Mouse (Mus musculus) ovary, postnatal 10 days (tissue): ENCODE data around the gene Cutc.

Experiments used
- DNase-seq: peaks from one replicate; pipeline ENCODE4 v3.0.0; 2022; ENCODE audit warnings: low spot score

The Cutc gene

GRCm38 (mm10) chr19:43752489-43753225 is at the start of gene Cutc, which contains the start of gene Cox15:
Gene Cutc (plus strand): TSS chr19:43752996.
Gene Cox15 (minus strand): TSS chr19:43753000.
- peak; percentile 96 for DNase-seq

GRCm38 (mm10) chr19:43704211-43704610 is 48.6 kb upstream of the Cutc start:
- DNase-seq: no peak

- DNase-seq: no peak
These were observed 47.9 kb upstream of the Cutc start for GRCm38 (mm10) chr19:43704787-43705497.

GRCm38 (mm10) chr19:43708206-43708605 is 44.6 kb upstream of the Cutc start:
- DNase-seq: no peak

- no peak for DNase-seq
These were observed 43.5 kb upstream of the Cutc start for GRCm38 (mm10) chr19:43709317-43709716.

GRCm38 (mm10) chr19:43711159-43711916 is 41.5 kb upstream of the Cutc start:
- DNase-seq: no peak

GRCm38 (mm10) chr19:43711971-43712370 is 40.8 kb upstream of the Cutc start:
- no peak for DNase-seq

GRCm38 (mm10) chr19:43720061-43720460 is 32.7 kb upstream of the Cutc start:
- DNase-seq: no peak

- DNase-seq: no peak
These were observed 29.9 kb upstream of the Cutc start for GRCm38 (mm10) chr19:43722891-43723290.

GRCm38 (mm10) chr19:43723501-43723900 is 29.3 kb upstream of the Cutc start:
- DNase-seq: no peak

GRCm38 (mm10) chr19:43724194-43724593 is 28.6 kb upstream of the Cutc start:
- DNase-seq: no peak

GRCm38 (mm10) chr19:43724821-43725220 is 28.0 kb upstream of the Cutc start:
- DNase-seq: no peak

- no peak for DNase-seq
These were observed 26.2 kb upstream of the Cutc start for GRCm38 (mm10) chr19:43726510-43727146.

- DNase-seq: peak; percentile 7
These were observed 23.3 kb upstream of the Cutc start for GRCm38 (mm10) chr19:43729296-43730036.

- DNase-seq: no peak
These were observed 22.8 kb upstream of the Cutc start for GRCm38 (mm10) chr19:43730037-43730428.

GRCm38 (mm10) chr19:43731157-43731556 is 21.6 kb upstream of the Cutc start:
- no peak for DNase-seq

- DNase-seq: no peak
These were observed 14.4 kb upstream of the Cutc start for GRCm38 (mm10) chr19:43738409-43738808.

- DNase-seq: no peak
These were observed 9.4 kb upstream of the Cutc start for GRCm38 (mm10) chr19:43743401-43743800.

- DNase-seq: no peak
These were observed 7.1 kb upstream of the Cutc start for GRCm38 (mm10) chr19:43745740-43746139.

- DNase-seq: no peak
These were observed 4.9 kb upstream of the Cutc start for GRCm38 (mm10) chr19:43747877-43748276.

- no peak for DNase-seq
These were observed 2.8 kb upstream of the Cutc start for GRCm38 (mm10) chr19:43750008-43750407.
